Mouse (Mus musculus) thymus, adult 2 months (tissue): ENCODE measurements around the gene Gap43. TPM values are rescaled to one million over a fixed set of nuclear protein-coding genes. Genes with fewer than 3 reads are reported as not detected.
"Not testable (repeated sequence)": the region's sequence is repeated elsewhere in the genome, so short reads cannot be mapped to it uniquely, and the experiment has no call there.

ENCODE experiments used
- DNase-seq: peaks from one replicate; pipeline ENCODE4 v3.0.0; 2021
- H3K27ac ChIP-seq: fragments of 200-500 bp; 2 replicates; pipeline ENCODE4 v1.5.1; 2012; ENCODE audit warnings: low read length, control low read depth; ENCODE audit not compliant: control insufficient read depth, insufficient read depth
- H3K27me3 ChIP-seq: fragments of 200-500 bp; 2 replicates; pipeline ENCODE4 v1.6.1; 2012; ENCODE audit warnings: mild to moderate bottlenecking, low read length, moderate library complexity, mixed read lengths; ENCODE audit not compliant: control insufficient read depth, insufficient read depth
- H3K36me3 ChIP-seq: fragments of 200-500 bp; 2 replicates; pipeline ENCODE4 v1.6.1; 2012; ENCODE audit warnings: mild to moderate bottlenecking, low read length, moderate library complexity; ENCODE audit not compliant: control insufficient read depth, insufficient read depth
- H3K4me1 ChIP-seq: fragments of 200-500 bp; replicated peaks from 2 replicates; pipeline ENCODE4 v1.6.1; 2012; ENCODE audit warnings: low read length; ENCODE audit not compliant: control insufficient read depth, insufficient read depth
- H3K4me3 ChIP-seq: fragments of 200-500 bp; 2 replicates; pipeline ENCODE4 v1.5.1; 2012; ENCODE audit warnings: mild to moderate bottlenecking, low read length, control low read depth, moderate library complexity; ENCODE audit not compliant: control insufficient read depth, insufficient read depth
- CTCF ChIP-seq: fragments of 200-500 bp; IDR thresholded peaks from 2 replicates; pipeline ENCODE4 v1.5.1; 2012; ENCODE audit warnings: mild to moderate bottlenecking, control low read depth, low read length, moderate library complexity, borderline replicate concordance; ENCODE audit not compliant: control insufficient read depth, poor library complexity, insufficient read depth; ENCODE audit errors: extremely low read depth
- POLR2A ChIP-seq: fragments of 200-500 bp; IDR thresholded peaks from 2 replicates; pipeline ENCODE4 v1.6.1; 2012; ENCODE audit warnings: mild to moderate bottlenecking, low read length, control low read depth, moderate library complexity; ENCODE audit not compliant: control insufficient read depth, poor library complexity, insufficient read depth; ENCODE audit errors: extremely low read depth
- WGBS: fragments of 180-500 bp; shearing (Covaris S2); methylation state at CpG from one replicate; pipeline ENCODE4 v1.1.7; 2018; 5-methylcytosine and 5-hydroxymethylcytosine counted together
- polyA plus RNA-seq: library from polyadenylated mRNA; depleted of rRNA; stranded (reverse); fragments of >200 nt; gene quantifications from 2 replicates; pipeline ENCODE4 v1.2.3, GENCODE M21; 2012

Gap43 gene
- polyA plus RNA-seq, 1 experiment = not detected

- H3K27ac ChIP-seq = no peak overlapping the region
- 86% methylated on average over 2 of the region's 2 CpGs for WGBS
- no peak for DNase-seq
- no peaks in the 10 kb centered on the region for H3K36me3 ChIP-seq
- no peaks in the 10 kb centered on the region for H3K4me1 ChIP-seq
- no peaks in the 10 kb centered on the region for H3K27me3 ChIP-seq
- TF ChIP-seq CTCF (no peak), POLR2A (no peak)
- H3K4me3 ChIP-seq = no peak overlapping the region
Observed at GRCm38 (mm10) chr16:42350076-42350475, 9.6 kb upstream of the Gap43 start.

- H3K27ac ChIP-seq, H3K36me3 ChIP-seq, DNase-seq, H3K27me3 ChIP-seq, H3K4me1 ChIP-seq, H3K4me3 ChIP-seq: not testable (repeated sequence)
- 43% methylated on average over 2 of the region's 3 CpGs for WGBS
Observed at GRCm38 (mm10) chr16:42340865-42341264, 414 bp upstream of the Gap43 start.

DNA sequence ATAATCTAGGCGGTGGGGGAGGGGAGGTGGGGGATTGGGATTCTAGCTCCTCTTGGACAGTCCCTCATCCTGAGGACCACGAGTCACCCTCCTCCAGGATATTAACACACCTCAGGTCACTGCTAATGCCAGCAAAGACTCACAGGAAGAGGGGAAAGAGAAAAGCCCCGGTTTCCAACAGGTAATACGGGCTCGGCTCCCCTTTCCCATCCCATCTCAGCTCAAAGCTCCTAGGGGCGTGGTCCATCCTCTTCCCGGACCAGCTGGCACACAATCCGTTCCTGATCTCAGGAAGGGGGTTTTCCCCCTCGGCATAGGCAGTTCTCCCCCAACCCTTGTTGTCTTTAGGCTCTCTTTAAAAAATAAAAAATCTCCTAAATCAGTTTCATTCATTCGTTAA, 939 bp downstream of the Gap43 start:
- Histone ChIP-seq H3K36me3 (no peaks in the 10 kb centered on the region), H3K4me3 (no peak overlapping the region), H3K27ac (no peak overlapping the region), H3K4me1 (no peaks in the 10 kb centered on the region), H3K27me3 (no peaks in the 10 kb centered on the region)
- 6% methylated on average over 10 of the region's 10 CpGs for WGBS
- DNase-seq = no peak
- TF ChIP-seq POLR2A = no peak
- TF ChIP-seq CTCF = no peak

DNA sequence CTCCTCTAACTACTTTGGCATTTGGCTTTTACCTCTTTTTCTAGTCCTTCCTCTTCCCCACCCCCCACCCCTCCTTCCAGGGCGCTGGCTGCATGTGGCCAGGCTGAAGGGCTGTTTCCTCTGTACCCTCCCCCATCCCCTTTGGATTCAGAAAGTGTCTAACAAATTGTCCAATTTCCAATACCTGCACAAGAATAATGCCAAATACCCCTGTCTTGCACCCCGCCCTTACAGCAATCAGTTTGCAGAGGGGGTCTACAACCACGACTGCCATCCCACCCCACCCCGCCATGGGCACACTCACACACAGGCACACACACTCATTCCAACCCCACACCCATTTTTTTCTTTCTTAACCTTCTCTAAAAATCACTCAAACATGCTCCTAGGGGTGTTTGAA, 1.5 kb downstream of the Gap43 start:
- H3K27ac ChIP-seq = no peak overlapping the region
- DNase-seq = no peak
- H3K4me3 ChIP-seq = no peak overlapping the region
- no peaks in the 10 kb centered on the region for H3K36me3 ChIP-seq
- H3K4me1 ChIP-seq = no peaks in the 10 kb centered on the region
- WGBS = 15% methylated on average over 4 of the region's 4 CpGs
- no peaks in the 10 kb centered on the region for H3K27me3 ChIP-seq
- TF ChIP-seq POLR2A = no peak
- TF ChIP-seq CTCF = no peak

DNA sequence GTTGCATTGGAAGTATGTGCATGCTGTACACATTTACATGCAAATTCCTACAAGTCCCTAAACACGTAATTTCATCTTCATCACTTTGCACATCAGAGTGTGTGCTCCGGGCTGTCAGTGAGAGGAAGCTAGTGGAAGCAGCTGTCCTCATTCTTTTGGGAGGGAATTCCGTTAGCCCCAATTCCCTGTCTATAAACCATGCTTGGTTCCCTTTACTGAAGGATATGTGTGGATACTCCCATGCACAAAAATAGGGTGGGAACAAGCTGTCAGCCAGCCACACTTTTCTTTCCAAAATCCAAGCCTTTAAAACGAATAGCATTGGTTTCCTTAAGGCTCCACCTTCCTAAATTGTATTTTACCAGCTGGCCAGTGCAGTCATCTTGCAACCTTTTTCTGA, 2.1 kb downstream of the Gap43 start:
- H3K27me3 ChIP-seq = no peaks in the 10 kb centered on the region
- WGBS = 21% methylated on average over 4 of the region's 4 CpGs
- no peak overlapping the region for H3K27ac ChIP-seq
- no peak for DNase-seq
- H3K36me3 ChIP-seq = no peaks in the 10 kb centered on the region
- no peaks in the 10 kb centered on the region for H3K4me1 ChIP-seq
- TF ChIP-seq POLR2A (no peak), CTCF (no peak)
- no peak overlapping the region for H3K4me3 ChIP-seq

DNA sequence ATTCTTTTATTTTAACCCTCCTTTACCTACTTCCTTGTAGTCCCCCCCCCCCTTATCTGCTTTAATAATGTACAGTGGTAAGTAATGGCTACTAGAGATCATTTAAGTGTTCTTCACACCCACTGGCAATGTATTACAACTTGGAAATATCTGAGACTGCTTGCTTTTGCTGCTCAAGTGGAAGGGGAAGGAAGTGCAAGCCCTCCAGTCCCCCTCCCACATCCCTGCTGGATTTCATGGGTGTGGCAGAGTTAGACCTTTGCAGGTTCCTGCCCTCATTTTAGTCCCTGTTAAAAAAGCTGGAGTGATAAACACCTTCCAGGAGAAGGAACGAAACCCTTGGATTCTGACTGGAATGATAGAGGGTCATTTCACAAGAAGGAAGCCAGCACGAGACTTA, 2.8 kb downstream of the Gap43 start:
- TF ChIP-seq POLR2A (no peak), CTCF (no peak)
- Histone ChIP-seq H3K27ac (no peak overlapping the region), H3K4me1 (no peaks in the 10 kb centered on the region), H3K36me3 (no peaks in the 10 kb centered on the region), H3K27me3 (no peaks in the 10 kb centered on the region), H3K4me3 (no peak overlapping the region)
- no peak for DNase-seq
- 25% methylated on average over 2 of the region's 2 CpGs for WGBS

DNA sequence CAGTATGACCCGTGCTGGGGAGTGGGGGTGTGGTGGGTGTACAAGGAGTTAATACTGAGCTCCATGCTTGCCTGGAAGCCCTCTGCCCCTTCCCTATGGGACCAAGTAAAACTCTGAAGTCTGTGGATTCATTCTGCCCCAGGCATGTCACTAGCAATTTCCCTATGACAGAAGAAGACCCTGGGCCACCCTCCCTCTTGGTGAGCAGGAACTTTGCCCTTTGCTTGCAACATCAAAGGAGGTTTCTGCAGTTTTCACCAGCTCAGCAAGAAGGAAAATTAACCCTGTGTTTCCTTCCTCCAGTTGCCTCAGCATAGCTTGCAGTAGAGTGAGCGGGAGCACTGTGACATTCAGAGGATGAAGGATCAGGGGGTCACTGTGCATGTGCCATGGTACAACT, 3.8 kb downstream of the Gap43 start:
- no peak overlapping the region for H3K27ac ChIP-seq
- no peak for DNase-seq
- TF ChIP-seq POLR2A (no peak), CTCF (no peak)
- H3K27me3 ChIP-seq = no peaks in the 10 kb centered on the region
- 73% methylated on average over 2 of the region's 2 CpGs for WGBS
- no peaks in the 10 kb centered on the region for H3K4me1 ChIP-seq
- no peak overlapping the region for H3K4me3 ChIP-seq
- H3K36me3 ChIP-seq = no peaks in the 10 kb centered on the region
